ENCODE assay signal across 16 mouse cellular contexts in the genomic region with DNA sequence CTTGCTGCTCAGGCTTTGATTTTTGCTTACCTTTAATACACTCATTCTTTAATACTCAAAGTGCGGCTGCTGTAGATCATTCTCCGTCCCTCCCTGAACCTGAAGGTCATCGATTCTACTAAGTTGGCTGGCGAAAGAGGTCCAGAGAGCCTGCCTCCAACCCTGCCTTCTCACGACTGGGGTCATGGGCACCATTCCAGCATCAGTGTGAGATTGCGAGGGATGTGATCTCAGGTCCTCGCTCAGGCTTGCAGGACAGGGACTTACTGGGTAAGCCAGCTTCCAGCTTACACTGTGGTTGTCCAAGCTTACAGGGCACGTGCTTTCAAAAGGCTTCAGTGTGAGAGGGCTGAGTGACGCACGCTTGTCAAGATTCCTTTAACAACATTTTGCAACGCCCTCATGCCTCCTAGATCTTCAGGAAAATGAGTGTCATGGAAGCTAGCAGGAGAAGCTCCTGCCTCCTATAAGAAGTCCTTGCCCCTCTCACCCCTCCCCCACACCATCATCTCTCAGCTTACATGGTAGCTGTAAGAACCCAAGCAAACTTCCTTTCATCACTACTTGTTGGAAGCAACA. TPM values are rescaled to one million over a fixed set of nuclear protein-coding genes. Genes with fewer than 3 reads are reported as not detected.
DNase-seq lines count a peak whose midpoint lies in the region; ATAC-seq and TF ChIP-seq lines count a peak whose summit lies in the region.
"Had no signal": no experiment of that assay in that cellular context is flagged by ENCODE, and none has a peak within 500 bp of the region (broad histone marks: within the 10 kb centered on the region; RNA-seq: fewer than 3 reads in every experiment).

No protein-coding gene starts in this region.

- no peaks in the 10 kb centered on the region for H3K27me3 ChIP-seq in forebrain, embryonic 15.5 days
- H3K27me3 ChIP-seq in midbrain, postnatal 0 days (ENCODE audit: insufficient read depth, low read length): no peaks in the 10 kb centered on the region
- no peaks in the 10 kb centered on the region for H3K27me3 ChIP-seq in limb, embryonic 10.5 days (ENCODE audit: low read depth, poor library complexity, severe bottlenecking)
- H3K27me3 ChIP-seq: embryonic facial prominence, embryonic 12.5 days; liver, embryonic 15.5 days had no signal

- H3K27ac ChIP-seq in layer of hippocampus, adult 2 months: peak overlapping the region; percentile 90
- peak overlapping the region; percentile 92; the same call in 1 of the 2 replicates for H3K27ac ChIP-seq in forebrain, embryonic 15.5 days (replicated peaks)
- peak overlapping the region; percentile 77 for H3K27ac ChIP-seq in midbrain, postnatal 0 days (ENCODE audit: low read depth, low read length)
- H3K27ac ChIP-seq in limb, embryonic 10.5 days: no peak overlapping the region
- H3K27ac ChIP-seq: embryonic facial prominence, embryonic 12.5 days; liver, embryonic 15.5 days had no signal

- H3K9ac ChIP-seq in forebrain, embryonic 15.5 days (replicated peaks): no peak overlapping the region
- H3K9ac ChIP-seq in midbrain, postnatal 0 days (replicated peaks; ENCODE audit: low read length, poor library complexity, severe bottlenecking): no peak overlapping the region
- H3K9ac ChIP-seq: embryonic facial prominence, embryonic 12.5 days; liver, embryonic 15.5 days had no signal

- 76% methylated on average over 11 of the region's 11 CpGs for WGBS in forebrain, embryonic 15.5 days
- 45% methylated on average over 11 of the region's 11 CpGs for WGBS in lung, adult 2 months
- 65% methylated on average over 11 of the region's 11 CpGs for WGBS in midbrain, postnatal 0 days
- WGBS in limb, embryonic 10.5 days: 78% methylated on average over 11 of the region's 11 CpGs

- no peak for TF ChIP-seq POLR2A in lung, adult 2 months (IDR thresholded peaks at IDR 0.05; ENCODE audit: borderline replicate concordance, extremely low read depth, low read depth, low read length)

- peaks cover 25% of the 10 kb centered on the region for H3K4me1 ChIP-seq in forebrain, embryonic 15.5 days
- no peaks in the 10 kb centered on the region for H3K4me1 ChIP-seq in lung, adult 2 months (ENCODE audit: control insufficient read depth, insufficient read depth, low read length)
- peaks cover 9% of the 10 kb centered on the region; the same call in 1 of the 2 replicates for H3K4me1 ChIP-seq in midbrain, postnatal 0 days (ENCODE audit: insufficient read depth, low read length)
- peaks cover 15% of the 10 kb centered on the region for H3K4me1 ChIP-seq in limb, embryonic 10.5 days

- no peak for DNase-seq in layer of hippocampus, adult 2 months (ENCODE audit: low spot score in 2 of 2)
- DNase-seq in layer of hippocampus, adult 11-12 months (ENCODE audit: low spot score): no peak
- peak; percentile 31 for DNase-seq in lung, adult 2 months
- DNase-seq in midbrain, postnatal 0 days (ENCODE audit: low spot score): no peak
- no peak for DNase-seq in urinary bladder, postnatal 14 days (ENCODE audit: low spot score)
- no peak for DNase-seq in limb, embryonic 10.5 days (ENCODE audit: low spot score)
- no peak for DNase-seq in gastrocnemius, adult 18-20 months (ENCODE audit: low spot score)
- DNase-seq: adrenal gland, postnatal 25 days; cerebellum, adult 18-20 months; layer of hippocampus, postnatal 36 days; thymus, postnatal 14 days had no signal

- no peaks in the 10 kb centered on the region for H3K36me3 ChIP-seq in forebrain, embryonic 15.5 days
- H3K36me3 ChIP-seq in midbrain, postnatal 0 days (ENCODE audit: insufficient read depth, low read length): no peaks in the 10 kb centered on the region
- H3K36me3 ChIP-seq in limb, embryonic 10.5 days: no peaks in the 10 kb centered on the region
- H3K36me3 ChIP-seq: embryonic facial prominence, embryonic 12.5 days; liver, embryonic 15.5 days had no signal

- H3K9me3 ChIP-seq in forebrain, embryonic 15.5 days: no peaks in the 10 kb centered on the region
- no peaks in the 10 kb centered on the region for H3K9me3 ChIP-seq in midbrain, postnatal 0 days (ENCODE audit: low read length)
- no peaks in the 10 kb centered on the region for H3K9me3 ChIP-seq in limb, embryonic 10.5 days (replicated peaks)
- H3K9me3 ChIP-seq: embryonic facial prominence, embryonic 12.5 days; liver, embryonic 15.5 days had no signal

- H3K4me3 ChIP-seq in layer of hippocampus, adult 2 months: no peak overlapping the region
- no peak overlapping the region for H3K4me3 ChIP-seq in forebrain, embryonic 15.5 days
- H3K4me3 ChIP-seq in lung, adult 2 months (replicated peaks; ENCODE audit: extremely low read depth, low read depth, low read length): no peak overlapping the region
- no peak overlapping the region for H3K4me3 ChIP-seq in midbrain, postnatal 0 days (ENCODE audit: low read depth, low read length)
- no peak overlapping the region for H3K4me3 ChIP-seq in limb, embryonic 10.5 days
- H3K4me3 ChIP-seq: embryonic facial prominence, embryonic 12.5 days; liver, embryonic 15.5 days had no signal

- no peak overlapping the region for H3K4me2 ChIP-seq in forebrain, embryonic 15.5 days (replicated peaks)
- H3K4me2 ChIP-seq in midbrain, postnatal 0 days (ENCODE audit: low read depth, low read length, poor library complexity, severe bottlenecking): no peak overlapping the region
- H3K4me2 ChIP-seq: embryonic facial prominence, embryonic 12.5 days; liver, embryonic 15.5 days had no signal

- ATAC-seq in forebrain, embryonic 15.5 days (replicated peaks): no peak
- no peak for ATAC-seq in midbrain, postnatal 0 days (ENCODE audit: low FRiP score)

- no peak for TF ChIP-seq CTCF in layer of hippocampus, adult 2 months (conservative IDR thresholded peaks at IDR 0.05)
- no peak for TF ChIP-seq CTCF in lung, adult 2 months (IDR thresholded peaks at IDR 0.05; ENCODE audit: insufficient read depth, low read length)
- TF ChIP-seq CTCF in midbrain, postnatal 0 days (IDR thresholded peaks at IDR 0.05): no peak

RNA-seq across cellular contexts. Expression of a gene that starts 13.3 kb away (rescaled TPM):
- total RNA-seq in layer of hippocampus, adult 2 months (2021): under 1 TPM in 1 of 2 experiments, not detected in 1; 0.12 TPM
- polyA plus RNA-seq in forebrain, embryonic 15.5 days (2015; fragmentation: Nextera tagmentation; extraction: Ambion mirVana): not detected in 2 replicates
- not detected in 2 replicates for polyA plus RNA-seq in lung, adult 2 months (2012; rRNA removed)
- not detected in 2 replicates for total RNA-seq in midbrain, postnatal 0 days (2014; rRNA removed)
- polyA plus RNA-seq in midbrain, postnatal 0 days (2015; fragmentation: Nextera tagmentation; extraction: Ambion mirVana): not detected in 2 replicates
- polyA plus RNA-seq in limb, embryonic 10.5 days (2016; fragmentation: Nextera tagmentation; extraction: Ambion mirVana): not detected in 2 replicates
- not detected for total RNA-seq in gastrocnemius, adult 18-20 months (2021)
- total RNA-seq: adrenal gland, postnatal 25 days had no signal
- polyA plus RNA-seq: embryonic facial prominence, embryonic 12.5 days; intestine, embryonic 14.5 days; liver, embryonic 15.5 days; neural tube, embryonic 11.5 days had no signal
